Mouse (Mus musculus): ENCODE measurements around the gene Tpra1.

Tpra1 gene

DNA sequence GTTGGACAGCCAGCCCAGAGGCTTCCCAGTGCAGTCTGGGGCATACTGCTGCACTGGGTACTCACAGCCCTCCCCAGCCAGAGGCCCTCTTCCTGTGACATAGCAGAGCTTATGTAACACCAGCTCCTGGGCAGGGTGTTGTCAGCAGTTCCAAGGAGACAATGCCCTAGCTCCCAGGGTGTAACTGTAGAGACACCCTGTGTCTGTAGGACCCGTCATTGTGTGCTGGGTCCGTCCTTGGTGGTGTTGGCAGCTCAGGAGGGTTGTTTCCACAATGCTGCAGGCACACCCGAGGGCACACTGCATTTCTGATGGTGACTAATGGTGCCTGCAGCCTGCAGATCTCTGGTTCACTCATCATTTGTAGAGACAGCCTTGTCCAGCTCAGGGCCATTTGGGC, 24.8 kb downstream of the Tpra1 start:
- no peak for DNase-seq (ENCODE audit: low read depth, low spot score)

DNA sequence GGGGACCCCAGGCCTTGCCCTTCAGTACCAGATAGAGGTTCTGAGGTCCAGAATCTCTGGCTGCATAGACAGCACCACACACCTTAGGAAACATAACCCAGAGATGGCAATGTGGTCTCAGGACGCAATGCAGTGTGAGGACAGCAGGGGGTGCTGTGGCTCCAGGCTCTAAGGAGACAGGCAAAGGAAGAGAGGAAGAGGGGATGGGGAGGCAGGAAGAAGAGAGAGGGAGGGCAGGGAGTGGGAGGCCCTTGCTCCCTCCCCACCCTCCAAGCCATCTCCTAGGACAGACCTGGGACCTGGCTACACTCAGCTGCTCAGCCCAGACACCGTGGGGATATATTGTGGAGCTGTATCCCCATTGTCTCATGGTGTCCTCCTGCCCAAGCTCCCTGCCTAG, 25.5 kb downstream of the Tpra1 start:
- no peak for DNase-seq (ENCODE audit: low read depth, low spot score)

DNA sequence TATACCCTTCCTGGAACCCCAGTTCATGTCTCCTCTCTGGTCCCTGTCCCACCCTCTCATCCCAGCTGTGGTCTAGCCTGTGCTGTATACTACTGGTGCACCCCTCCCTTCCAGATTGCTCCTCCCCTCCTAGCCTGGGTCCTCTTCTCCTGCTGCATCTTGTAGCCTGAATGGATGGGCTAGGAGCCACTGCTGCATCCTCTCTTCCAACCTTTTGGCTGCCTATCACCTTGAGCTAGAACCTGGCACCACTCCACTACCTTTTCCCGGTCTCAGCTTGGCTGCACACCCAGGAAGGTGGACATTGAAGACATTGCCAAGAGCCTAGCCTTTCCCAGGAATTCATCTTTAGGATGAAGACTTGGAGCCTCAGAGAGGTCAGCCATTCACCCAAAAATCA, 26.0 kb downstream of the Tpra1 start:
- DNase-seq (ENCODE audit: low read depth, low spot score) = no peak

DNA sequence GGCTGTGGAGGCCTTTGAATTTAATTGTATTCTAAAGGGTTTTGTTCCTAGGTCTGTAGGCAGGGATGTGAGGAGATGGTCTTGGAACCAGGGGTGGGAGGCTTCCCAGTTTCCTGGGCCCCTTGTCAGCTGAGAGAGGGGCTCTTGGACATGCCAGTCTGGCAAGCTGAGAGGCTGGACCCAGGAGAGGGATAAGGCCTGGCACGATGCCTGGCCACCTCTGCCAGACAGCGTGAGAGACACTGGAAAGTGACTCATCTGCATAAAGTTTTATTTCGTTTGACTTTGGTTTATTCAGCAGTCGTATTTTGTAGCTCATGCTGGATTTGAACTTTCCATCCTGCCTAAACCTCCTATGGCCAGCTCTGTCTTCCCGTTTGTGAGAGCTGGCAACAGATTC, 26.5 kb downstream of the Tpra1 start:
- DNase-seq (ENCODE audit: low read depth, low spot score) = no peak

DNA sequence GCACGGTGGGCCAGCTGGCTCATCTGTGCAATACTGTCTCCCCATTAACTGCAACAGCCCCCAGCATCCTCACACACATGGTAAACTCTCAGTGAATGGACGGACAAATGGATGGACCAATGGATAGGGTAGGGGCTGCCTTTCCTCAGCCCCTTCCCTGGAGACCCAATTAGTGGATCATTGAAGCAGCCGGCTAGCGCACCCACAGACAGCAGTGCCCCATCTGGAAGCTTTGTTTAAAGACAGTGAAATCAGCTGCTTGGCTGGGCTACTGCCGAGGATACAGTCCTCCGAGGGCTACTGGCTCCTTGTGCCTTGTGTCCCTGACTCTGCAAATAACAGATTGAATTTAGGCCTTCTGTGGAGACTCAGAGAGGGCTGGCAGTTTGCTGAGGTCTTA, 27.4 kb downstream of the Tpra1 start:
- no peak for DNase-seq (ENCODE audit: low read depth, low spot score)

DNA sequence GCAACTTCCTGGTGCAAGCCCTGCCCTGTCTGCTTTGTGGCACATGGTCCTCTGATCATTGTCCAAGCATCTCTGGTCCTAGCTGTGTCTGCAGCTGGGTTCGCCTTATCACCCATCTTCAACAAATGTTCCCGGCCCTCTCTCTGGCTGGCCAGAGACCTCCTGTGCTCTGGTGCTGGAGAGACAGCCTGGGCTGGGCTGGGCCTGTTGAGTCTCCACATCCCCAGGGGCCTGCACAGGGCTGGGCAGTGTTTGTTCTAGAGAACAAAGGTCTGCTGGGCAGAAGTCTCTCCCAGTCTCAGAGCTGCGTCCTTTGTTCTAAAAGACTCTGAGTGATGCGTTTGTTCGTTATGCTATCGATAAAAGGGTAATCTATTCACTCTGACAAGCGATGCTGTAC, 28.0 kb downstream of the Tpra1 start:
- DNase-seq (ENCODE audit: low read depth, low spot score) = no peak

DNA sequence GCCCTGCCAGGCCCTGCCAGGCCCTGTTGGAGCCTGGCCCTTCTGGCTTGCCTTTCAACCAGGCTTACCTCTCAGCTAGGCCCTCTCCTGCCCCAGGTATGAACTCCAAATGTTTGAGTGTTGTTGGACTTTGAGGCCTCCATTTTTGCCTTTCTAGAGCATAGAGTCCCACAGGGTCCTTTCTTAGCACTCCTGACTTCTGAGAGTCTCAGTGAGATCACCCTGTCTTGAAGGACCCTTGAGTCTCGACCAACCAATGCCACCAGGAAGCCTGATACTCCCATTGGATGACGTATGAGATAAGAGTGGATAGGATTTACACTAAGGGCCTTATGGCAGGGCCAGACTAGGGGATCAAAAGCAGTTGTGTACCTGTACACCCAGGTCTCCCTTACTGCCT, 29.4 kb downstream of the Tpra1 start:
- no peak for DNase-seq (ENCODE audit: low read depth, low spot score)

DNA sequence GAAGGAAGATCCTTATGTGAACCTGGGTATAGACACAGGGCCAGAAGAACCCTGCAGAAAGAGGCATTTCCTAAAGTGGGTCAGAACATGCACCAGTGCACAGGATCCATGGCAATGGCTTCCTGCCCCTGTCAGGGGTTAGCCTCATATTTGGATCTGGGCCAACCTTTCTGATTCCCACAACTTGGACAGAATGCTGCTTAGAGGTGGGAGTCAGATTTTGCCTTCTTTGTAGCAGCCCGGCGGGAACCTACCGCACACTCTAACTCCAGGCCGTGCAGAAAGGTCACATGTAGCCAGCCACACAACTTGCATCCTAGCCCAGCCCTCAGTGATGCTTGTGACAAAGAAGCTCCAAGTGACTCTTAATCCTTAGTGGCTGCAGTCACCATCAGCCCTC, 32.1 kb downstream of the Tpra1 start:
- no peak for DNase-seq (ENCODE audit: low read depth, low spot score)

DNA sequence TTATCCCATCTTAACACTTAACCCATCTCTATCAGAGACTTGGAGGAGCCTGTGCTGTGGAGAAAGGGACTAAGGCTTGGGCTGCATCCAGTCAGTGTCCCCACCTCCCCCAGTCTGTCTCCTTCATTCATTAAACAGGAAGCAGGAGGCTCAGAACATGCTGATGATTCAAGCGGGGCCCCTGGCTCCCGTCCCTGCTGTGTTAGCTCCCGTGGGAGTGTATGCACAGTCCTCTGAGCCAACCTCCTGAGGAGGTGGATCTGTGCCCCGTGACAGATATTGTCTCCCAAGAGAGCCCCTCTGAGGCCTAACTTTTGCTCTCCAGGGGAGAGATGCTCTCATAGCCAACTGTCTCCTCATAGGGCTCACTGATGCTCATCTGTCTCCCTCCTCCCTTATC, 32.8 kb downstream of the Tpra1 start:
- no peak for DNase-seq (ENCODE audit: low read depth, low spot score)

DNA sequence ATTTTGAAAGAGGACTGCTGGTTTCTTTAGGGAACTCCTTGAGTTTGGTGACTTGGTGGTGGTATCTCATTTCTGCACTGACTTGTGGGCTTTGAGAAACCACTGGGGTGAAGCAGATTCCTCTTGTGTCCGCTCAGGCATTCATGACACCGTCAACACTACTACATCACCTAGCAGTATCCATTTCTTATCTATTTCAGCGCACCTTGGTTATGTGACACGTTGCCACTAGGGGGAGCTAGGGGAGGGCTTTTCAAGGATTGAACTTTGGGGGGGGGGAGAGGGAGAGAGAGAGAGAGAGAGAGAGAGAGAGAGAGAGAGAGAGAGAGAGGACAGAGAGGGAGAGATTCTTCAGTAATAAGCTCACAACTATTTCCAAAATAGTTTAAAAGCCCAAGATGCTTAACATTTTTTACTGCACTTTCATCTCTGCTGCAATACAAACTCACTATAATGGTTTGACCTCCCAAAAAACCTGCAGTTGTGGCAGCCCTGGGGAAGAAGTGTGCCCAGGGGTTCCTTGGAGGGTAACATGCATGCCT, 33.8 kb downstream of the Tpra1 start:
- DNase-seq (ENCODE audit: low read depth, low spot score) = no peak

DNA sequence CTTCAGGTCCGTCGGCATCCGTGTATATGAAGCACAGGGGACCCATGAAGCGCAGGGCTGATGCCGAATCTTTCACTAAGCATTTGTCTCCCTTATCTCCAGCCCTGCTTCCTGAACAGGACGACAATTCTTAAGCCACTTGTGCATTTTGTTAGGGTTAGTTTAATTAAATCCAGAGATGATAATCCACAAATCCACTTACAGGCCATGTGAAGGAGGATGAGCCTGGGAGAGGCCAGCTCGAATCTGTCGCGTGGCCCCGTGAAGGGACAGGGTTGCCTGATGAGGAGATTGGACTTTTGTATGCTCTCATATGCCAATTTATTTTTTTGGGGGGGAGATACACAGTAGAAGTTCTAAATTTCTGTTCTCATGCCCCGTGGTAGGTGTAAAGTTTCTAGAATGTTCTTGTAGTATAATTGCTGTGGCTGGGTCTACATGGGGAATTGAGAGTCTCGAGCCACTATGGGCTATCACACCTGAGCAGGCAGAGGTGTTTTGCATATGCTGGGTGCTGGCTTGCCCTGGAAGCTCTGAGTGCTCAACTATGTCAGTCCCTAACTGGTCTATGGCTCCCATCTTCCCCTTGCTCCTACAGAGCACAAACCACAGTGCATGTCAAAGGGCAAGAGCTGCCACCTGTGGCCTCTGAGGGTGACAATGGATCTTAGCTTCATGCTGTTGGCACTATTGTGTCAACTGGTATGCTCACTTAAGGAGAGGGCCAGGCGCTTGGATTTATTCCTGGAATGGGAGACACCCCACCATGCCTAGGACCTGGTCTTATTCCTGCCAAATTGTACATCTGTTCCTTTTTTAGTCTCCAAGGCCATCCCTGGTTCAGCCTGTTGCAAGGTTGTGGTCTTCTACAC, 34.5 kb downstream of the Tpra1 start:
- DNase-seq (ENCODE audit: low read depth, low spot score) = no peak

DNA sequence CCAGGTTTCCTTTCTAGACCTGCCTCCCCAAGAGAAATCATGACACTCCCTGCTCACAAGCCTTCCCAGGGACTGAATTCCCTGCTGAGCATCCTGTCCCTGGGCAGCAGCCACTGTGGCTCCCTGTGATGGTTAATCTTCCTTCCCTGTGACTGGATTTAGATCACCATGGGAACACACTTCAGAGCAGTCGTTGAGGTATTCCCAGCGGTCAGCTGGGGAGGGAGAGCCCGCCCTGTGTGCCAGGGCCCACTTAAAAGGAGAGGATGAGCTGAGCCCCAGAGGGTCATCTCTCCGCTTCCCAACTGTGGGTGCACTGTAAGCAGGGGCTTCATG, 35.1 kb downstream of the Tpra1 start:
- no peak for DNase-seq (ENCODE audit: low read depth, low spot score)

DNA sequence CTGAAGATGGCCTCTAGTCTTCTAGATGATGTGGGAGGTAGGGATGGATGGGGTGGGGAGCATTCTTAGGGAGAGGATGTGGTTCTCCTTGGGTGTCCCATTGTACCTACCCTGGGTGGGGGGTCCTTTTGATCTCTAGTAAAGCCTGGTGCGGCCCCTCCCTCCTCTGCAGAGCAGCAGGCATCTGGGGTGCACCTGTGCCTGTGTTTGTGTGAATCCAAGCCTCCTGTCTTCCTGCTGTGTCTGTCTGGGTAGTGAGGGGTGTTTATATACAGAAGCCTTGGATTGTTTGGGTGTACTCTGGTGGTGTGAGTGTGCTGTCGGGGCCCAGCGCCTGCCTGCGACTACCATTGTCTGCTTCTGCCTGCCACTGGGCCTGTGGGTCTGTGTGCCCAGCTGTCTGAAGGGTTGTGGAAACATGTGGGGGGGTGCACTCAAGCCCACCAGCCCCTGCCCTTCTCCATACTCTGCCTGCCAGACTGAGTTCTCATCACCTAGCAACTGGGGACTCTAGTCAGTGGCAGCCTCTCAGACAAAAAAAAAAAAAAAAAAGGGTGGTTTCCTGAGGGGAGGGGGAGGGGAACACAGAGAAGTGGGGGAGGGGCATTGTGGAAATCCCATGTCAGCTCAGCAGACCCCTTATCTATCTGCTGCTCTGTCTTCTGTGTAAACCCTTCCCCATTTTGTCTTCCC, 36.1 kb downstream of the Tpra1 start:
- DNase-seq (ENCODE audit: low read depth, low spot score) = no peak

DNA sequence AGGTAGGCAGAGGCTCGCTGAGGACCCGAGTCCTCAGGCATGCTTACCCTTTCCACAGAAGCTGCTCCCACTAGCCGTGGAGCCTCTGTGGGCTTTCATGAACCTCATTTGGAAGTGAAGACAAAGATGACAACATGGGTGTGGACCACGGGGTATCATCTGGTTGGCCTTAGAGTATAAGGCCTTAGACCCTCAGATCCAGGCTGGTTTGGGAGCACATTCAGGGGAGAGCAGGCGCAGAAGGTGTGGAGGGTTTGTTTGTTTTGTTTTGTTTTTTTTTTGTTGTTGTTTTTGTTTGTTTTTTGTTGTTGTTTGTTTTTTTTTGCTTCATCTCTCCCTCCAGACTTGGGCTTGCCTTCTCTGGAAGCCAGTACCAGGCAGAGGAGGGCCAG, 36.6 kb downstream of the Tpra1 start:
- no peak for DNase-seq (ENCODE audit: low read depth, low spot score)

DNA sequence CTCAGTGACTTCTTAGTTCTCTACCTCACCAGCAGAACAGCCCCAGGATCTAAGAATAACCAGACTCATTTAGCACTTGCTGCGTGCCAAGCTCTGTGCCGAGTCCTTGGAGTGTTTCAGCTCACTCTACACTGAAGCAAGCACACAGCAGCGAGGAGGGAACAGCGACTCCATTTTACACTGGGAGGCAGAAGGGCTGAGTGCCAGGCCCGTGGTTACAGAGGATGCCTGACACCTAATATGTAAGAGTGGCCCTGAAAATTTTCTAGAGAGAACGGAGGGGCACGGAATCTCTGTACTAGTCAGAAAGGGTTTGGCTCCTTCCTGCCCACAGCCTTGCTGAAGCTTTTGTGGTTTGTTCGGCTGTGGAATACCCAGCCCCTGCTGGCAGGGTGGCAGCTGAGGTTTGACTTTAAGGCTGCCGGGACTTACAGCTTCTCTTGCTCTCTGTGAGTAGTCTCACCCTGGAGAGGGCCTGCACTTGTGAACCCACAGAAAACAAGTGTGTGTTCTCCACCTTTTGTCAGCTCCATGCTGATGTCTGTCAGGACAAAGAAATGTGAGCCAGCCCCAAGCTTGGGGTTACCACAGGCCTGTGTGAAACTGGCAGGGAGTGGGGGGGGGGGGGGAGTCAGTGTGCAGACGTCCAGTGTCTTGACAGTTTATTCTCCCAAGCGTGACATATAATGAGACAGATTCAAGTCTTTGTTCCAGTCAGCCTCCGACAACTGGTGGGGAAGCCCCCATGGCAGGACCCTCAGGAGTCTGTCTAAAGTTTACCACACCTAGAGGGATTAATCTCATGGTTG, 37.4 kb downstream of the Tpra1 start:
- DNase-seq (ENCODE audit: low read depth, low spot score) = no peak

DNA sequence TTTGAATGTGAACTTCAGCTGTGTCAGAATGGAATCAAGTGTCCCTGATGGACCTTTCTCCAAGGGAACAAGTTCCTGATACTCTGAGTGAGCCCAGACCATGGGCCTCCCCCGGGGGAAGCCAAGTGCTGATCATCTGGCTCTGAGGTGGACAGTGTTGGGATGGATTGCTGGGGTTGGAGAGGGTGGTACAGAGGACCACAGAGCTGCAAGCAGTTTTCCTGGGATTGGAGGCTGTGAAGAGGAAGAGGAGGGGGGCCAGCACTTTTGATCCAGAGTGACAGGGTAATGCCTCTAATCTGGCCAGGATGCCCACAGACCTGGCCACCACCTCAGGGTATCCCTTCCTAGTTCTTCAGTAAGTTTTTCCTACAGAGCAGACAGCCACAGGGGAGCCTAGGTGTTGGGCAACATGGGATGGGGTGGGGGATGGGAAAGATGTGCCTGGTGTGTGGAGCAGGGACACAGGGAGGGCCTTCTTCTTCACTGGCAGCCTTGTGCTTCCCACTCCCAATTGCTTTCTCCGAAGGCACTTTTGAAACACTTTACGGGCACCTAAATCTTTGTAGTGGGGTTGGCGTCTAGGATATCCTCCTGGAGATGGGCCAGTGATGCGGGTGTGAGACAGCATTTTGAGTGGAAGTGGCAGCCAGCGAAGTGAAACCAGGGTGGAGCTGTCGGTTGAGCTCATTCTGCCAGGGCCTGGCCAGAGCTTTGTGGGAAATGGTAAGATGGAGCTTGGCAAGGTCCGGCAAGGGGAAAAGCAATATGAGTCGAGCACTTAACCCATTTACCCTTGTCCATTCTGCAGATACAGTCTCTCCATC, 38.3 kb downstream of the Tpra1 start:
- DNase-seq (ENCODE audit: low read depth, low spot score) = no peak

DNA sequence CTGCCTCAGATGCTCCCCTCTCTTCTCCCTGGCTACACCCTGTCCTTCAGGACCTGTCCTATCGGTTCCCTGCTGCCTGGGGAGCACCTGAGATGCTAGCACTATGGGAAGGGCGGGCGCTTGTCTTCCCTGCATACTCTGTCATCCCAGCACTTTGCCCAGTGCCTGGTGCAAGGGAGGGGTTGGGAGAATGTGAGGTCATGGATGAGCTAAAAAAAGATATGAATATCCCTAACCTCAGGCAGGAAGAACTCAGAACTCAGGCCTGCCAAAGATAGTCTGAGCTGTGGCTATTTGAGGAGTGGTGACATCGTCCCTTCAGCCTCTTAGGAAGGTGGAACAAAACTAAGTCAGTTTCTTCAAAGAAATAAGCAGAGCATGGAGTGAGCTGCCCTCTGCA, 39.6 kb downstream of the Tpra1 start:
- no peak for DNase-seq (ENCODE audit: low read depth, low spot score)

DNA sequence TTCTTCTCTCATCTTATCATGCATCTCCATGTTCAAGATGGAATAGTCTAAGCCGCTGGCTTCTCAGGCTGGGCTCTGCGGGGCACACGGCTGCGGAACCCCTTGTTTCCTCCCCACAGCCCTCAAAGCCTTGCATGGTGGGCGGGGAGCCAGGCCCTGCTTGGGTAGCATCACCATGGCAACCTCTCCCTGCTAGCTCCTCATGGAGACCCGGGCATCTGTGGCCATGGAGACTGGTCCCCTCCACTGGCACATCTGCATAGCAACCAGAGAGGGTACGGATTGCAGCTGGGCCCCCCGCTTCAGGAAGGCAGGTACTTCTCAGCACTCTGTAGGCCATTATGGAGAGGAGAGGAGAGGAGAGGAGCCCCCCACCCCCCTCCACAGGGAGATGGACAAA, 40.5 kb downstream of the Tpra1 start:
- DNase-seq (ENCODE audit: low read depth, low spot score) = no peak

DNA sequence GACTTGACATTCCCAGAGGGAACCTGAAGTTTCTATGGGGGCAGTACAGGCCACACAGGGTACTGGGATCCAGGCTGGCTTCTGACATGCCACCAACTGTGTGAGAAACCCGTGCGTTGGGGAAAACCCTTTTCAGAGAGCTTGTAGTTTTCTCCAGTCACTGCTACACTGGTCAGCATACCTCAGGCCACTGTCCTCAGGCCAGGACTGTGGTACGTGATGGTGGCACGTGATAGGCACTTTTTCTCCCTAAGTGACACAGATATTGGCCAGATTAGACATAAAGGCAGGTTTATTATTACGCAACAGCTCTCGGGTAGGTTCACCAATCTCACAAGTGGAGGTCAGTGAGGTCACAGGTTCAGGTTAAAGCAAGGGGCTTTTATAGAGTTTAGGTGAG, 41.6 kb downstream of the Tpra1 start:
- no peak for DNase-seq (ENCODE audit: low read depth, low spot score)

DNA sequence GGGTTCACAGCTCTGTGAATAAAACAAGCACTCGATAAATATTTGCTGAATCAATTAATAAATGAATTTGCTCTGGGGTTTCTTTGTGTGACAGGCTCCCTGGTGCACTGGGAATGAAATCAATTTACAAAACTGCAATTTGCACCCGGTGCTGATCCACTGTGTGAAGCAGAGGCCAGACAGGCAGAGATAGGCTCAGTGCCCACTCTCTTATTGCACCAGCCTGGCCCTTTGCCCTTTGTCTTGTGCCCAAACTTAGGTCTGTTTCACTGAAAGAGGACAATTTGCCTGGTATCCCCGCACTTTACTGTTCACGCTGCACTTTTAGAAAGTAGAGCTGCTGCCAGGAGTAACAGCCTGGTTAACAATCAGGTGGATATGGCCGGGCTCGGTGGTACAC, 44.4 kb downstream of the Tpra1 start:
- DNase-seq (ENCODE audit: low read depth, low spot score) = no peak

DNA sequence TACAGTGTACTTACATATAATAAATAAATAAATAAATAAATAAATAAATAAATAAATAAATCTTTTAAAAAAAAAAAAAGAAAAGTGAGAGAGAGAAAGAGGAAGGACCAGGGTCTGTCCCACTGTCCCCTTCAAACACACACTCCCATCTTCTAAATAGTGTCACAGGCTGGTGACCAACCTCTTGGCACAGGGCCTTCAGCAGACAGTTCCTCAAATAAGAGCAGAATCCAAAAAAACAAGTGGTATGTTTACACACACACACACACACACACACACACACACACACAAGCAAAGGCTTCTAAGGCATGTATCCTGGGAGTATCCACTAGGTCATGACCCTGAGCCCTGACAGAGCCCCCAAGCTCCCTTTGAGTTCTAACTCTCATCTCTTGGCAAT, 45.7 kb downstream of the Tpra1 start:
- no peak for DNase-seq (ENCODE audit: low read depth, low spot score)

DNA sequence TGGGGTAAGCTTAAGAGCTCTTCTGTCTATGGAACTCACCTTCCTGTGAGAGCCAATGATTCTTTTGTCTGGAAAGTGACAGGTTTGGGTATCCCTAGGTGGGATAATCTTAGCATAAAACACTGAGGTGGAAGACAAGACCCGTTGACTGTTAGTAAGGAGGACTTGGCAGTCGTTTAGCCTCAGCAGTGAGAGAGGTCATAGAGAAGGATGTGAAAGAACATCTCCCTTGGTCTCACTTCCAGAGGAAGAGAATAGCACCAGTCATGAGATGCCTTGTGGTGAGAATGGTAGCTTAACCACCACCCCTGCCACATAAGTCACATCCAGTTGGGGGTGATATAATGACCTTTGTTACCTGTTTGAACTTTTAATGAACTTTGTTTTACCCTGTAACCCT, 54.7 kb downstream of the Tpra1 start:
- no peak for DNase-seq (ENCODE audit: low read depth, low spot score)
